Mouse (Mus musculus) E14TG2a.4 (cell line): ENCODE data around the gene Kif1bp.
A peak's percentile ranks its signal among the peaks of the same experiment; 100 is the strongest.
"Not testable (repeated sequence)": the region's sequence is repeated elsewhere in the genome, so short reads cannot be mapped to it uniquely, and the experiment has no call there.

Source experiments
- H3K27me3 ChIP-seq: 2 replicates; pipeline ENCODE4 v1.6.1; 2014; ENCODE audit warnings: low read length, control low read depth; ENCODE audit not compliant: insufficient read depth
- H3K36me3 ChIP-seq: 2 replicates; pipeline ENCODE4 v1.6.1; 2014; ENCODE audit warnings: low read length, control low read depth; ENCODE audit not compliant: insufficient read depth
- H3K4me1 ChIP-seq: replicated peaks from 2 replicates; pipeline ENCODE4 v1.6.1; 2014; ENCODE audit warnings: low read depth, low read length, control low read depth
- H3K4me3 ChIP-seq: replicated peaks from 2 replicates; pipeline ENCODE4 v1.5.1; 2014; ENCODE audit warnings: mild to moderate bottlenecking, low read length
- H3K9me3 ChIP-seq: 2 replicates; pipeline ENCODE4 v1.6.1; 2014; ENCODE audit warnings: low read length, control low read depth
- CTCF ChIP-seq: conservative IDR thresholded peaks from 2 replicates; pipeline ENCODE4 v1.5.1; 2014; ENCODE audit warnings: low read length
- NANOG ChIP-seq: IDR thresholded peaks from 2 replicates; pipeline ENCODE4 v1.6.1; 2014; ENCODE audit warnings: borderline replicate concordance, low read length, mixed read lengths
- POU5F1 ChIP-seq: IDR thresholded peaks from 2 replicates; pipeline ENCODE4 v1.6.1; 2014; ENCODE audit warnings: low read length, borderline replicate concordance

Kif1bp gene

DNA sequence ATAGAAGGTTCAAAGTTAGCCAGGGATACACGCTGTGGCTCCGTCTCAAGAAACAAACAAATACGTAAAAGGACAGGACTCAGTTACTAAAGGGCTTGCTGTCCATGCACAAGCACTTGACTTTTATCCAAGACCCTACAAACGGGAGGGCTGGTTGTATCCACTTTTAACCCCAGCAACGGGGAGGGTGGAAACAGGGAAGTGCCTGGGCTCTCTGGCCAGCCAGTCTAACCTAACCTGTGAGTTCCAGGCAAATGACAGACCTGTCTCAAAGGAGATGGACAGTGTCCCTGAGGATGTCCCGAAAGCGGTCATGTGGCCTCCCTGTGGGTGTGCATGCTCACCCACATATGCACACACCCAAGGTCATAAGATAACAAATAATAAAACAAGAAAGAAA lies 76.3 kb downstream of the Kif1bp start:
- TF ChIP-seq POU5F1, result no peak
- TF ChIP-seq CTCF, result no peak
- TF ChIP-seq NANOG, result no peak
- H3K4me1 ChIP-seq, result 0 out of 2 replicates have a peak, but pooled peaks cover 3% of the 10 kb centered on the region
- no peaks in the 10 kb centered on the region for H3K27me3 ChIP-seq
- no peaks in the 10 kb centered on the region for H3K9me3 ChIP-seq
- H3K36me3 ChIP-seq, result no peaks in the 10 kb centered on the region
- no peak overlapping the region for H3K4me3 ChIP-seq

- Histone ChIP-seq H3K36me3 (no peaks in the 10 kb centered on the region), H3K4me1 (0 out of 2 replicates have a peak, but pooled peaks cover 3% of the 10 kb centered on the region), H3K9me3 (no peaks in the 10 kb centered on the region), H3K4me3 (no peak overlapping the region), H3K27me3 (no peaks in the 10 kb centered on the region)
- TF ChIP-seq CTCF, result no peak
- TF ChIP-seq NANOG, result no peak
- TF ChIP-seq POU5F1, result no peak
These were observed 77.2 kb downstream of the Kif1bp start for GRCm38 (mm10) chr10:62500916-62501615.

DNA sequence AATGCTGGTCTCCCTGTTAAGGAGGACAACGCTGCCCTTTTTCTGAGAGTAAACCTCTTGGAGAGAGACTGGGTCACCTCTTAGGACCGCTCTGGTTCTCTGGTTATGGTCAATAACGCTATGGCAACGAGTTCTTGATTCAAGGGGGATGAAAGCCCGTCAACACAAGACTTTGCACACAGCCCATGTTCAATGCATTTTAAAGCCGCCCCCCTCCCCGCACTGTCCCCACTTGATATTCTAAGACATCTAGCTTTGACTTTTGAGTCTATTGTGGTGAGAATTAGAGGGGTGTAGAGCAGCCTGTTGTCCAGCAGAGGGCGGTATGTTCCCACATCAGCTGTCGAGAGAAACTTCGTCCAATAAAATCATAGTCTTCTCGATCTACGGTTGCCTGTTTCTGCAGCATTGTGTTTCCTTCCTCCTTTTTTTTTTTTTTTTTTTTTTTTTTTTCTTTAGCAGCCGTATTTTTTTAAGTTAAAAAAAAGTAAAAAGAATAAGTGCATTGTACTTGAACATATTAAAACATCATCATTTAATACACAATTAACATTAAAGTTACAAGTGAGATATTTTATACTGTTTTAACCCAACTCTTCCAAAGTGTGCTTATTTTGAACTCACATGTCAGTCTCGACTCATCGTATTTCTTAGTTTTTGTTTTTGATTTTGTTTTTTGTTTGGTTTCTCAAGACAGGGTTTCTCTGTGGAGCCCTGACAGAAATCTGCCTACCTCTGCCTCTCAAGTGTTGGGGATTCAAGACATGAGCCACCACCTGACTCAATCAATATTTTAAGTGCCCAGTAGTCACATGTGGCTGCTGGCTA lies 78.0 kb downstream of the Kif1bp start:
- Histone ChIP-seq H3K4me1 (no peaks in the 10 kb centered on the region), H3K4me3 (no peak overlapping the region), H3K36me3 (no peaks in the 10 kb centered on the region), H3K9me3 (no peaks in the 10 kb centered on the region), H3K27me3 (no peaks in the 10 kb centered on the region)
- TF ChIP-seq CTCF (peak; percentile 81), NANOG (no peak)

- peaks cover 19% of the 10 kb centered on the region for H3K4me1 ChIP-seq
- H3K27me3 ChIP-seq, H3K36me3 ChIP-seq, H3K4me3 ChIP-seq, H3K9me3 ChIP-seq: not testable (repeated sequence)
These were observed 86.6 kb downstream of the Kif1bp start for GRCm38 (mm10) chr10:62491681-62492080.
